Mouse (Mus musculus): ENCODE data around the gene Asap2.

- TF ChIP-seq CTCF (IDR thresholded peaks at IDR 0.05; ENCODE audit: insufficient read depth, low read length) (no peak), POLR2A (IDR thresholded peaks at IDR 0.05; ENCODE audit: borderline replicate concordance, extremely low read depth, low read depth, low read length) (no peak)
Observed at GRCm38 (mm10) chr12:21123647-21124046, 133.4 kb downstream of the Asap2 start.

All from lung, adult 2 months (tissue).